Mouse (Mus musculus): ENCODE results near the gene Samm50. TPM values are rescaled to one million over a fixed set of nuclear protein-coding genes. Genes with fewer than 3 reads are reported as not detected.

The Samm50 gene
- polyA plus RNA-seq, 1 experiment: 120 TPM

GRCm38 (mm10) chr15:84235646-84236045 lies 43.6 kb downstream of the Samm50 start:
- Histone ChIP-seq H3K27ac (ENCODE audit: insufficient read depth, low read length) (no peak overlapping the region), H3K4me3 (ENCODE audit: low read depth, low read length) (no peak overlapping the region), H3K36me3 (ENCODE audit: control insufficient read depth, insufficient read depth, low read length, poor library complexity, severe bottlenecking) (no peaks in the 10 kb centered on the region), H3K27me3 (ENCODE audit: control insufficient read depth, insufficient read depth, low read length, poor library complexity, severe bottlenecking) (no peaks in the 10 kb centered on the region), H3K4me1 (ENCODE audit: control insufficient read depth, insufficient read depth, low read length) (peaks cover 3% of the 10 kb centered on the region), H3K9me3 (replicated peaks; ENCODE audit: control insufficient read depth, insufficient read depth, low read length, poor library complexity, severe bottlenecking) (no peaks in the 10 kb centered on the region), H3K9ac (ENCODE audit: low read depth, poor library complexity, severe bottlenecking) (no peak overlapping the region)
- TF ChIP-seq CTCF (IDR thresholded peaks at IDR 0.05; ENCODE audit: low read depth, low read length): no peak
- no peak for TF ChIP-seq POLR2A (IDR thresholded peaks at IDR 0.05; ENCODE audit: insufficient read depth, low read length)
- peak; percentile 93 for TF ChIP-seq EP300 (IDR thresholded peaks at IDR 0.05; ENCODE audit: insufficient read depth, low read depth, low read length)

GRCm38 (mm10) chr15:84238552-84238951 lies 46.5 kb downstream of the Samm50 start:
- TF ChIP-seq CTCF (IDR thresholded peaks at IDR 0.05; ENCODE audit: low read depth, low read length) (no peak), POLR2A (IDR thresholded peaks at IDR 0.05; ENCODE audit: insufficient read depth, low read length) (no peak), EP300 (IDR thresholded peaks at IDR 0.05; ENCODE audit: insufficient read depth, low read depth, low read length) (no peak)
- H3K4me1 ChIP-seq (ENCODE audit: control insufficient read depth, insufficient read depth, low read length): peaks cover 3% of the 10 kb centered on the region
- no peaks in the 10 kb centered on the region for H3K27me3 ChIP-seq (ENCODE audit: control insufficient read depth, insufficient read depth, low read length, poor library complexity, severe bottlenecking)
- H3K4me3 ChIP-seq (ENCODE audit: low read depth, low read length): no peak overlapping the region
- no peak overlapping the region for H3K27ac ChIP-seq (ENCODE audit: insufficient read depth, low read length)
- H3K36me3 ChIP-seq (ENCODE audit: control insufficient read depth, insufficient read depth, low read length, poor library complexity, severe bottlenecking): peaks cover 3% of the 10 kb centered on the region; the same call in 1 of the 2 replicates
- no peaks in the 10 kb centered on the region for H3K9me3 ChIP-seq (replicated peaks; ENCODE audit: control insufficient read depth, insufficient read depth, low read length, poor library complexity, severe bottlenecking)
- H3K9ac ChIP-seq (ENCODE audit: low read depth, poor library complexity, severe bottlenecking): no peak overlapping the region

- no peak overlapping the region for H3K9ac ChIP-seq (ENCODE audit: low read depth, poor library complexity, severe bottlenecking)
- TF ChIP-seq POLR2A (IDR thresholded peaks at IDR 0.05; ENCODE audit: insufficient read depth, low read length) (no peak), CTCF (IDR thresholded peaks at IDR 0.05; ENCODE audit: low read depth, low read length) (no peak), EP300 (IDR thresholded peaks at IDR 0.05; ENCODE audit: insufficient read depth, low read depth, low read length) (no peak)
- H3K9me3 ChIP-seq (replicated peaks; ENCODE audit: control insufficient read depth, insufficient read depth, low read length, poor library complexity, severe bottlenecking): no peaks in the 10 kb centered on the region
- H3K4me1 ChIP-seq (ENCODE audit: control insufficient read depth, insufficient read depth, low read length): peaks cover 3% of the 10 kb centered on the region
- no peak overlapping the region for H3K27ac ChIP-seq (ENCODE audit: insufficient read depth, low read length)
- H3K27me3 ChIP-seq (ENCODE audit: control insufficient read depth, insufficient read depth, low read length, poor library complexity, severe bottlenecking): no peaks in the 10 kb centered on the region
- no peak overlapping the region for H3K4me3 ChIP-seq (ENCODE audit: low read depth, low read length)
- peaks cover 3% of the 10 kb centered on the region; the same call in 1 of the 2 replicates for H3K36me3 ChIP-seq (ENCODE audit: control insufficient read depth, insufficient read depth, low read length, poor library complexity, severe bottlenecking)
These were observed 47.0 kb downstream of the Samm50 start for GRCm38 (mm10) chr15:84238991-84239401.

- peaks cover 3% of the 10 kb centered on the region for H3K4me1 ChIP-seq (ENCODE audit: control insufficient read depth, insufficient read depth, low read length)
- TF ChIP-seq EP300 (IDR thresholded peaks at IDR 0.05; ENCODE audit: insufficient read depth, low read depth, low read length) (no peak), CTCF (IDR thresholded peaks at IDR 0.05; ENCODE audit: low read depth, low read length) (no peak), POLR2A (IDR thresholded peaks at IDR 0.05; ENCODE audit: insufficient read depth, low read length) (no peak)
- no peak overlapping the region for H3K27ac ChIP-seq (ENCODE audit: insufficient read depth, low read length)
- no peaks in the 10 kb centered on the region for H3K27me3 ChIP-seq (ENCODE audit: control insufficient read depth, insufficient read depth, low read length, poor library complexity, severe bottlenecking)
- H3K4me3 ChIP-seq (ENCODE audit: low read depth, low read length): no peak overlapping the region
- peaks cover 3% of the 10 kb centered on the region; the same call in 1 of the 2 replicates for H3K36me3 ChIP-seq (ENCODE audit: control insufficient read depth, insufficient read depth, low read length, poor library complexity, severe bottlenecking)
- H3K9ac ChIP-seq (ENCODE audit: low read depth, poor library complexity, severe bottlenecking): no peak overlapping the region
- no peaks in the 10 kb centered on the region for H3K9me3 ChIP-seq (replicated peaks; ENCODE audit: control insufficient read depth, insufficient read depth, low read length, poor library complexity, severe bottlenecking)
These were observed 49.5 kb downstream of the Samm50 start for GRCm38 (mm10) chr15:84241520-84241919.

- Histone ChIP-seq H3K36me3 (ENCODE audit: control insufficient read depth, insufficient read depth, low read length, poor library complexity, severe bottlenecking) (peaks cover 3% of the 10 kb centered on the region; the same call in 1 of the 2 replicates), H3K9ac (ENCODE audit: low read depth, poor library complexity, severe bottlenecking) (no peak overlapping the region), H3K4me3 (ENCODE audit: low read depth, low read length) (no peak overlapping the region), H3K9me3 (replicated peaks; ENCODE audit: control insufficient read depth, insufficient read depth, low read length, poor library complexity, severe bottlenecking) (no peaks in the 10 kb centered on the region), H3K4me1 (ENCODE audit: control insufficient read depth, insufficient read depth, low read length) (no peaks in the 10 kb centered on the region), H3K27me3 (ENCODE audit: control insufficient read depth, insufficient read depth, low read length, poor library complexity, severe bottlenecking) (no peaks in the 10 kb centered on the region), H3K27ac (ENCODE audit: insufficient read depth, low read length) (no peak overlapping the region)
- TF ChIP-seq CTCF (IDR thresholded peaks at IDR 0.05; ENCODE audit: low read depth, low read length): no peak
- TF ChIP-seq POLR2A (IDR thresholded peaks at IDR 0.05; ENCODE audit: insufficient read depth, low read length): no peak
- TF ChIP-seq EP300 (IDR thresholded peaks at IDR 0.05; ENCODE audit: insufficient read depth, low read depth, low read length): no peak
These were observed 53.1 kb downstream of the Samm50 start for GRCm38 (mm10) chr15:84245104-84245503.

GRCm38 (mm10) chr15:84246195-84246594 lies 54.2 kb downstream of the Samm50 start:
- TF ChIP-seq CTCF (IDR thresholded peaks at IDR 0.05; ENCODE audit: low read depth, low read length) (no peak), POLR2A (IDR thresholded peaks at IDR 0.05; ENCODE audit: insufficient read depth, low read length) (no peak), EP300 (IDR thresholded peaks at IDR 0.05; ENCODE audit: insufficient read depth, low read depth, low read length) (no peak)
- Histone ChIP-seq H3K9me3 (replicated peaks; ENCODE audit: control insufficient read depth, insufficient read depth, low read length, poor library complexity, severe bottlenecking) (no peaks in the 10 kb centered on the region), H3K27ac (ENCODE audit: insufficient read depth, low read length) (no peak overlapping the region), H3K4me3 (ENCODE audit: low read depth, low read length) (no peak overlapping the region), H3K9ac (ENCODE audit: low read depth, poor library complexity, severe bottlenecking) (no peak overlapping the region), H3K4me1 (ENCODE audit: control insufficient read depth, insufficient read depth, low read length) (no peaks in the 10 kb centered on the region), H3K27me3 (ENCODE audit: control insufficient read depth, insufficient read depth, low read length, poor library complexity, severe bottlenecking) (no peaks in the 10 kb centered on the region), H3K36me3 (ENCODE audit: control insufficient read depth, insufficient read depth, low read length, poor library complexity, severe bottlenecking) (peaks cover 3% of the 10 kb centered on the region; the same call in 1 of the 2 replicates)

All from ES-Bruce4 (cell line).